Mouse (Mus musculus): ENCODE data around the gene Rgs7bp. TPM values are rescaled to one million over a fixed set of nuclear protein-coding genes. Genes with fewer than 3 reads are reported as not detected.

Gene Rgs7bp
- polyA plus RNA-seq (2016; fragmentation: Nextera tagmentation; extraction: Ambion mirVana): 0.73 and 0.91 TPM in 2 replicates

DNA sequence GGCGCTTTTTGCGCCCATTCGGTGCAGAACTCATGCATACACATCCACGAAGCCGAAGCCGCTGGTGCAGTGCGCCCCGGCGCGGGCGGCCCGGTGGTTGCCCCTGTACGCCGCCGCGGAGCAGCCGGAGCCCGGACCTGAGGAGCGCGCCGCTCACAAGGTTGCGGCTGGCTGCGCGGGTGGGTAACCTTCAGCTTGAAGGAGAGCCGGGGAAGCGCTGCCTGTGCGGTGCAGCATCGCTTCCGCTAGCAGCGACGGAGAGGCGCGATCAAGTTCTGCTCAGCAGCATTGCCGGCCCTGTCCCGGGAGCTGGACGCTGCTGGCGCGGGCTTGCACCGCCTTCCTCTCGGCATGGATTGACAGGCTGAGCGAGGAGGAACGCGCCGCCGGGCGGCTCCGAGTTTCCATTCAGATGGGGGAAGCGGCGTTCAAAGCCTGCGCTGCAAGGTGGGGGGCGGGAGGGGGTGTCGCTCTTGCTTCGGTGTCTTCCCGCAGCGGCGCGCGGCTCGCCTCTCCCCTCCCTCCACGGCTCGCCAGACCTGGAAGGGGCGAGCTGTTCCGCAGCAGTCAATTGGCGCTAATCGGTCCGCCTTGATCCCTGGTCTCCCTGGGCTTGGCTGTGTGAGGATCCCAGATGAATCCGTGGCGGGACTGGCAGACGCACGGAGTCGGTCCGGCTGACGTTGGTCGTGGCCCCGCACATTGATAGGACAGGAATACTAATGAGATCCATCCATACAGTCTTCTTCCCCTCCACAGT is at the start of gene Rgs7bp:
TSS of gene Rgs7bp (minus strand) at position 750 of the 760 bp plus-strand sequence.
- Histone ChIP-seq H3K4me3 (peak within 1 kb of the TSS; percentile 72), H3K27me3 (replicated peaks; ENCODE audit: low read depth, poor library complexity, severe bottlenecking) (peaks cover 49% of the 10 kb centered on the region), H3K36me3 (replicated peaks) (no peaks in the 10 kb centered on the region), H3K9me3 (no peaks in the 10 kb centered on the region), H3K27ac (replicated peaks) (peak within 1 kb of the TSS; percentile 81), H3K4me1 (peaks cover 15% of the 10 kb centered on the region)
- DNase-seq (ENCODE audit: low spot score): peak; percentile 82
- under 1% methylated on average over 75 of the region's 75 CpGs for WGBS

DNA sequence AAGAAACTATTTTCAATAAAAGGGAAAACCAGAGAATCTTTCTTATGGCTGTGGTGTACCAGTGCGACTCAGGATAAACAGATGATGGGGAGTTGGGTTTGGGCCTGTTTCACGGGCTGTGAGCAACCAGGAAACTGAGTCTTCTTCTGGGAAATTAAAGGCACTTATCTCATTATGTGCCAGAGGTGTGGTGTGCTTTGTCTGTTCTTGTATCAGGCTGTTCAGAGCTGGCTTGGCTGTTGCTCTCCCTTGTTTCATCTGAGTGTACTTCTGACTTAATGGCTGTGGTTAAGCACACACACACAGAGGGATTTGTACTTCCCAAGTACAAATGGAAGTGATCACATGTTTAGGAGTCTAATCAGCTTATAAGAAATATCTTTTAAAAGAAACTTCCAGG is 49.7 kb upstream of the Rgs7bp start:
- H3K27ac ChIP-seq (replicated peaks): no peak overlapping the region
- no peaks in the 10 kb centered on the region for H3K4me1 ChIP-seq
- no peaks in the 10 kb centered on the region for H3K36me3 ChIP-seq (replicated peaks)
- no peak overlapping the region for H3K4me3 ChIP-seq
- H3K9me3 ChIP-seq: no peaks in the 10 kb centered on the region
- no peak for DNase-seq (ENCODE audit: low spot score)
- WGBS: 71% methylated on average over 2 of the region's 2 CpGs
- H3K27me3 ChIP-seq (replicated peaks; ENCODE audit: low read depth, poor library complexity, severe bottlenecking): no peaks in the 10 kb centered on the region

DNA sequence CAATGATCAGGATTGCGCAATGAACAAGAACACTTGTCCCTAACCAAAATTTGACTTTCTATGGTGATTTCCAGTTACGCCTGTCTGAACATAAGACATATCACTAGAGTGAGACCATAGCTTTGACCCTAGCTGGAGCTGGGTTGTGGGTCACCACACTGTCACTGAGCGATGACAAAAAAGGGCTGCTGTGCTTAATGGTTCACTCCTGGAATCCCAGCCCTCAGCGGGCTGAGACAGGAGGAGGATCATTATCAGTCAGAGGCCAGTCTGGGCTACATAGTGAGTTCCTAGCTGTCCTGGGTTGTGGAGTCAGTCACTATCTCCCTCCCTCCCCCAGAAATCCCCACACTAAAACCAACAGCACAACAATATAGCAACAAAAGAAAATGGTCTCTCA is 46.0 kb upstream of the Rgs7bp start:
- Histone ChIP-seq H3K4me1 (no peaks in the 10 kb centered on the region), H3K27ac (replicated peaks) (no peak overlapping the region)
- 82% methylated on average over 4 of the region's 4 CpGs for WGBS

DNA sequence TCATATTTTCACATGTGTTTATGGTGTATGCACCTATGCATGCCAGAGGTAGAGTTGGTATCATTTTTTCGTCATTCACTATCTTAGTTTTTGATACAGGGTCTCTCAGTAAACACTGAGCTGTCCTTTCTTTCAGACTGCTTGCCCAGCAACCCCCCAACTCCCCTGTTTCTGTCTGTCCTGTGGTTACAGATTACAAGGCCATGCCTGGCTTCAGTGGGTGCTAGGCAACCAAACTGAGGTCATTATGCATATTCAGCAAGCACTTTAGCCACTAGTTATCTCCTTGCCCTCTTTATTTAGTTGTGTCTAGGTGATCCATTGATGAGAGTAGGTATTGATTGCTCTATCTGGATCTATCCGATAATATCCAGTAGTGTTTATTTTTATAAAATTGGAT is 41.6 kb upstream of the Rgs7bp start:
- H3K36me3 ChIP-seq (replicated peaks): no peaks in the 10 kb centered on the region
- DNase-seq (ENCODE audit: low spot score): no peak
- WGBS: 86% methylated on average over 2 of the region's 2 CpGs
- no peak overlapping the region for H3K4me3 ChIP-seq
- no peak overlapping the region for H3K27ac ChIP-seq (replicated peaks)
- H3K27me3 ChIP-seq (replicated peaks; ENCODE audit: low read depth, poor library complexity, severe bottlenecking): no peaks in the 10 kb centered on the region
- H3K9me3 ChIP-seq: no peaks in the 10 kb centered on the region
- H3K4me1 ChIP-seq: no peaks in the 10 kb centered on the region

More for the DNA sequence above, 46.0 kb upstream of the Rgs7bp start:
- DNase-seq (ENCODE audit: low spot score): no peak
- Histone ChIP-seq H3K9me3 (no peaks in the 10 kb centered on the region), H3K36me3 (replicated peaks) (no peaks in the 10 kb centered on the region), H3K4me3 (no peak overlapping the region), H3K27me3 (replicated peaks; ENCODE audit: low read depth, poor library complexity, severe bottlenecking) (no peaks in the 10 kb centered on the region)

DNA sequence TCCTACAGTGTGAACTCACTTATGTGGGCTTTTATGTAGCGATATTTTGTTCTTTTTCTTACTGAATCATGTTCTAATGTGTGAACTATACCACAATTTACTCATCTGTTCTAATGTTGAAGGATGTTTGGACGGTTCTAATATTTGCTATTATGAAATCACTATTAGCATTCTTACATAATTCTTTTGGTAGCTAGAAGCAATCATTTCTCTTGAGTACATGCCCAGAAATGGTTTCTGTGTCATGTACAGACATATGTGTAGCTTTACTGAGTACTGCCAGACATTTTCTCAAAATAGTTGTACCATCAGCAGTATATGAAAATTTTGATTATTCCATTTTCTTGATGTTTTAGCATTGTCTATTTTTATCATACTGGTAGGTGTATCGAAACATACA is 34.5 kb upstream of the Rgs7bp start:
- Histone ChIP-seq H3K4me1 (no peaks in the 10 kb centered on the region), H3K27ac (replicated peaks) (no peak overlapping the region), H3K27me3 (replicated peaks; ENCODE audit: low read depth, poor library complexity, severe bottlenecking) (no peaks in the 10 kb centered on the region), H3K4me3 (no peak overlapping the region), H3K9me3 (no peaks in the 10 kb centered on the region), H3K36me3 (replicated peaks) (no peaks in the 10 kb centered on the region)
- 92% methylated on average over 3 of the region's 3 CpGs for WGBS
- DNase-seq (ENCODE audit: low spot score): no peak

DNA sequence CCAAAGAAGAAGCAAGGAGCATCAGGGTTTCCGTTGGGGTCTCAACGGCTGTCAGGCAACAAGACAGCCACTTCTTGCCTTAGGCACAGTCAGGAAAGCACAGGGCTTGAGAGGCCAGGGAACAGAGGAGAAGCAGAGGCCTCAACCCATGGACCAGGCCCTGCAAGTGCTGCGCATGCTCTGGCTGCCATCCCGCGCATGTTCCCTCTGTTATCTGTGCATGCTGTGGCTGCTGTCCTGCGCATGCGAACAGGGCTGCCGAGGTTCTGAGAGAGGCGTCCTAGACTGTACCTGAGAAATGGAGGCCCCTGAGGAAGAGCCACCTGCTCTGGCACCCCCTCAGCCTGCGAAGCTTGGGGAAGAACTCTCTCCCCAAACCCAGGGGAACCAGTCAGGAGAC is 27.1 kb upstream of the Rgs7bp start, which contains the start of gene 4933425L06Rik:
TSS of gene 4933425L06Rik (plus strand) at position 261 of the 400 bp plus-strand sequence.
- H3K36me3 ChIP-seq (replicated peaks): no peaks in the 10 kb centered on the region
- H3K27ac ChIP-seq (replicated peaks): no peak within 1 kb of the TSS; the same call in 1 of the 2 replicates
- no peaks in the 10 kb centered on the region for H3K9me3 ChIP-seq
- H3K4me3 ChIP-seq: no peak within 1 kb of the TSS
- no peaks in the 10 kb centered on the region for H3K27me3 ChIP-seq (replicated peaks; ENCODE audit: low read depth, poor library complexity, severe bottlenecking)
- H3K4me1 ChIP-seq: no peaks in the 10 kb centered on the region
- no peak for DNase-seq (ENCODE audit: low spot score)
- 91% methylated on average over 10 of the region's 10 CpGs for WGBS

DNA sequence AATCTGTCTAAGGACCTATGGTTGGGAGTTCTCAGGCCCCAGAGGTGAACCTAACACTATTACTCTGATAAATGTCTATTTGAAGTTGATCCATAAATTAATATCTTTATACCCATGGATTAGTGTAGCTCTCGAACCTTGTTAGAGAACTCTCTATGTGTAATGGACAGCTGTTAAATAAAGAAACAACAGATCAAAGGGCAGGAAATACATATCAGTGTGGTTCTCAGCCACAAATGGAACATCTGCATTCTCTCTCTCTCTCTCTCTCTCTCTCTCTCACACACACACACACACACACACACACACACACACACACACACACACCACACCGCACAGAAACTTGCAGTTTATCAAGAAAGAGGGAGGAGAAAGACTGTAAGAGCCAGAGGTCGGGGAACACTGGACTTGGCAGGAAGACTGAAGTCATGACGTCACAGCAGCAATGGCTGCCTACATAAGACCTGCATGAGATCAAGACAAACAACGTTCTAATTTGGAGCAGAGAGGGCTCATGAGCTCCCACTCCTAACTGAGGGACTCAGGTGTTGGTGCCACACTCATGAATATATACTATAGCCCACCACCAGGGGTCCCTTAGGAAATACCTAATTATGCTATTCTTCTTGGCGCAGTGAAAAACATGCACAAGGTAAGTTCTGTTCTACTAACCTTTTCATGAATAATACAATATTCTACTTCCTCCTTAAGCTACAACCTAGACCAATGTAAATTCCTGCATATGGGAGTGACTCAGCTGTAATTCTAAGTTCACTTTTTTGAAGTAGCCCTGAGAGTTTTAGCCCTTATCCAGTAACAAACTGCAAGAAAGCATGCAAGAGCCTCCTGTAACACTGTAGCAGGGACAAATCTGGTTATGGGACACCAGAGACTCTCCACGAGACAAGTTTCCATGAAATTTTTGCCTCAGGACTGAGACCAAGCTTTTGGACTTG is 12.4 kb upstream of the Rgs7bp start:
- Histone ChIP-seq H3K4me1 (no peaks in the 10 kb centered on the region), H3K4me3 (no peak overlapping the region), H3K9me3 (no peaks in the 10 kb centered on the region), H3K27me3 (replicated peaks; ENCODE audit: low read depth, poor library complexity, severe bottlenecking) (no peaks in the 10 kb centered on the region), H3K27ac (replicated peaks) (no peak overlapping the region), H3K36me3 (replicated peaks) (no peaks in the 10 kb centered on the region)
- no peak for DNase-seq (ENCODE audit: low spot score)
- WGBS: 74% methylated on average over 7 of the region's 7 CpGs

DNA sequence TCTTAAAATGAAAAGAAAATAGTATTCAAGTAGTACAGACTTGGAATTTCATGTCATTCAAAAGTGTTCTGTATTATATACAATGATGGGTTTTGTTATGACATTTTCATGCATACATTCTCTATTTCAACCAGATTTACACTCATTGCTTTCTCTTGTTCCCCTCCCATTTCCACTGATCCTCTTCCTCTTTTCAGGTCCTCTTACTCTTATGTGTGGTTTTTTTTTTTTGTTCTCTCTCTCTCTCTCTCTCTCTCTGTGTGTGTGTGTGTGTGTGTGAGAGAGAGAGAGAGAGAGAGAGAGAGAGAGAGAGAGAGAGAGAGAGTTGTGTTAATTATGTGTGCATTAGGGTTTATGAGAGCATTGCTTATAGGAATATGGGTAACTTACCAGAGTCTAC is 11.4 kb upstream of the Rgs7bp start:
- no peak for DNase-seq (ENCODE audit: low spot score)
- no peaks in the 10 kb centered on the region for H3K27me3 ChIP-seq (replicated peaks; ENCODE audit: low read depth, poor library complexity, severe bottlenecking)
- H3K9me3 ChIP-seq: no peaks in the 10 kb centered on the region
- H3K4me1 ChIP-seq: no peaks in the 10 kb centered on the region
- no peak overlapping the region for H3K27ac ChIP-seq (replicated peaks)
- H3K4me3 ChIP-seq: no peak overlapping the region
- H3K36me3 ChIP-seq (replicated peaks): no peaks in the 10 kb centered on the region

DNA sequence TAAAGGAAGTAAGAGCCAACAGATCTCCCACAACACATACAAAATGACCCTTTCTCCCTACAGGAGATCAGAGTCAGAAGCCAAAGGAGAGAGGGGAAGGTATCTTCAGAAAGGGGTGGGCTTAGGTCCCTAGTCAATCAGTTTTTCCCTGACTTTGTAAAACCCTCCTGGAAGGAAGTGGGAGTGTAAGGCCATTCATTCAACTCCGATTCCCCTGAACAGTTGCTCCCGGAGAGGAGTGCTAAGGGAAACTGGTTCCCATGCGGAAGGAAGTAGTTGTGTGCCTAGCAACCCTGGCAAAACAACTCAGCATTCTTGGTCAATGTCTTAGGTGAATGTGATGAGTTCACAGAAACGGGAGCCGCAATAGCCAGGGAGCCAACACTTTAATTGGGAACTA is 644 bp upstream of the Rgs7bp start:
- H3K27me3 ChIP-seq (replicated peaks; ENCODE audit: low read depth, poor library complexity, severe bottlenecking): peaks cover 49% of the 10 kb centered on the region
- H3K4me1 ChIP-seq: peaks cover 15% of the 10 kb centered on the region
- peak; percentile 37 for DNase-seq (ENCODE audit: low spot score)
- WGBS: 13% methylated on average over 5 of the region's 5 CpGs
- no peaks in the 10 kb centered on the region for H3K9me3 ChIP-seq
- H3K4me3 ChIP-seq: peak overlapping the region; percentile 72
- no peak overlapping the region for H3K27ac ChIP-seq (replicated peaks)
- no peaks in the 10 kb centered on the region for H3K36me3 ChIP-seq (replicated peaks)

DNA sequence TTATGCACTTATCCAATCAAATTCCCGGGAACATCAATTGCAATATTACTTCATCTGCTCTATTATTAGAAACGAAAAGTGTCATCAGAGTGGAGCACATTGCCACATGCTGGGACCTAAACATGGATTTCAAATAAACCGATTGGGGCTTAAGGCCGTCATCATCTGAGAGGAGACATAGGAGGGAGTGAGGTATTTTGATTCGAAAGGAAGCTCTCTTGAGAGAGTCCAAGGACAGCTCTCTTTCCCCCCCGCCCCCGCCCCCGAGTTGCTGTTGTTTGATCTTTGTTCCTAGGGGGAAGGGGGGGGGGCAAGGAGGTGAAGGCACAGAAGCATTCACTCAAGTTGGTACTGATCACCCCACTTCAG is 195 bp upstream of the Rgs7bp start:
- WGBS: under 1% methylated on average over 8 of the region's 8 CpGs
- H3K9me3 ChIP-seq: no peaks in the 10 kb centered on the region
- DNase-seq (ENCODE audit: low spot score): peak; percentile 37
- peaks cover 15% of the 10 kb centered on the region for H3K4me1 ChIP-seq
- peak overlapping the region; percentile 72 for H3K4me3 ChIP-seq
- peaks cover 49% of the 10 kb centered on the region for H3K27me3 ChIP-seq (replicated peaks; ENCODE audit: low read depth, poor library complexity, severe bottlenecking)
- H3K36me3 ChIP-seq (replicated peaks): no peaks in the 10 kb centered on the region
- H3K27ac ChIP-seq (replicated peaks): peak overlapping the region; percentile 81; the same call in 1 of the 2 replicates

DNA sequence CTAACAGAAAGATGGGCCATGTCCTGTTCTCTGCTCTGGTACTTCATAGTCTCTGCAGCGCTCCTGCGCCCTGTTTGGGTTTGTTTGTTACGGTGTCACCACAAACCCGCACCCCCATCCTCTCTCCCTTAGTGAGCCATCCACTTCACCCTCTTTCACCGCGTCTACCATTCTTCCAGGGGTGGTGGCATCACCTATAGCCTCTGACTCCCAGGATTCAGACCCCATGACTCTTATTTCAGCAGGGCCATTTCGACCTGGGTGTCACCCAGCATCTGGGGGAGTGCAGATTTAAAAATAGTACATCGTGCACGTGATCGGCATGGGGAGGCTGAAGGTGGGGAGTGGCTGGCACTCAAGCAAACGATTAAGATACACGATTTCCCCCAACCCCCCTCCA is 1.1 kb downstream of the Rgs7bp start:
- Histone ChIP-seq H3K4me3 (peak overlapping the region; percentile 72), H3K36me3 (replicated peaks) (no peaks in the 10 kb centered on the region), H3K27me3 (replicated peaks; ENCODE audit: low read depth, poor library complexity, severe bottlenecking) (peaks cover 49% of the 10 kb centered on the region), H3K9me3 (no peaks in the 10 kb centered on the region), H3K4me1 (peaks cover 15% of the 10 kb centered on the region), H3K27ac (replicated peaks) (peak overlapping the region; percentile 81; the same call in 1 of the 2 replicates)
- 1% methylated on average over 12 of the region's 12 CpGs for WGBS
- DNase-seq (ENCODE audit: low spot score): peak; percentile 26

DNA sequence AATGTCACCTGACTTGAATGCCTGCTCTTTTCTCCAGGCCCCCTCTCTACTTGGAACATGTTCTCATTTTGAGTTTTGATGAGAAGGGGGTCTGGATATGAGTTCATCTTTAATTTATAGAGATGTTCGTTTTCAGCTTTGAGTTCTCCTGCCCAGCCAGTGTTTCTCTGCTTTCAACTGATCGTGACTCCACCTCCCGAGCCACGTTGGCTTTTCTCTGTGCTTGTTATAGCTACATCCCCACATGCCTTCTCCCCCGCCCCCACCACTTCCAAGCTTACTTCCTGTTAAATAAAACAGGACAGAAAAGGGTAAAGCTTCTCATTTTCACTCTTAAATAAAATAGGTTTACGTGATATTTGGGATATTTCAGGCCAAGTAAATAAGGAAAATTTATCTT is 3.3 kb downstream of the Rgs7bp start:
- Histone ChIP-seq H3K4me1 (peaks cover 15% of the 10 kb centered on the region), H3K4me3 (no peak overlapping the region), H3K36me3 (replicated peaks) (no peaks in the 10 kb centered on the region), H3K9me3 (no peaks in the 10 kb centered on the region), H3K27me3 (replicated peaks; ENCODE audit: low read depth, poor library complexity, severe bottlenecking) (peaks cover 49% of the 10 kb centered on the region), H3K27ac (replicated peaks) (no peak overlapping the region)
- DNase-seq (ENCODE audit: low spot score): no peak
- WGBS: 39% methylated on average over 6 of the region's 6 CpGs
